Mouse (Mus musculus) common myeloid progenitor, adult 5-6 weeks (primary cell): ENCODE results near the gene Rsad2. TPM values are rescaled to one million over a fixed set of nuclear protein-coding genes. Genes with fewer than 3 reads are reported as not detected.
"Not testable (repeated sequence)": the region's sequence is repeated elsewhere in the genome, so short reads cannot be mapped to it uniquely, and the experiment has no call there.

Experiments
- ATAC-seq: replicated peaks from 2 replicates; pipeline ENCODE4 v1.8.0; 2016; ENCODE audit warnings: low read depth, mild to moderate bottlenecking, moderate TSS enrichment, inconsistent platforms; ENCODE audit not compliant: poor library complexity, severe bottlenecking
- total RNA-seq: library from RNA; stranded (forward); fragments of 200-1000, 187-1606 nt; gene quantifications from 2 replicates; pipeline ENCODE4 v1.2.3, GENCODE M21; 2017

Gene Rsad2
- total RNA-seq, 1 experiment from 2014 or later: 4.1 TPM

DNA sequence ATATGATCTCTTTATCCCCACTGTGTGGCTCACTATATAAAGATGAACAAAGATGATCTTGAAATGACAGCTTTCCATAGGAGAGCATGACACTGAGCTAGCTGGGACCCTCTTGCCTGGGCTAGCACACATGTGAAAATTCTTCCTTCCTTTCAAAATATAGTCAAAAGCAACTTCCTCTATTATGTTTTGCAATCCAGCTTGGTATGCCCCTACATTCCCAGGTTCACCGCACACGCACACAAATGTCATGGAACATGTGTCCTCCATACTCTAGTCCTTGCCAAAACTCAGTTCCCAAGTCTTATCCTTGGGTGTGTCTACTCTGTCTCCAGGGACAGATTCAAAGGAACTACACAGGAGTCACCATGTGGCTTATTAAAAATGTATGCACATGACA lies 6.8 kb downstream of the Rsad2 start:
- peak; percentile 40 for ATAC-seq

DNA sequence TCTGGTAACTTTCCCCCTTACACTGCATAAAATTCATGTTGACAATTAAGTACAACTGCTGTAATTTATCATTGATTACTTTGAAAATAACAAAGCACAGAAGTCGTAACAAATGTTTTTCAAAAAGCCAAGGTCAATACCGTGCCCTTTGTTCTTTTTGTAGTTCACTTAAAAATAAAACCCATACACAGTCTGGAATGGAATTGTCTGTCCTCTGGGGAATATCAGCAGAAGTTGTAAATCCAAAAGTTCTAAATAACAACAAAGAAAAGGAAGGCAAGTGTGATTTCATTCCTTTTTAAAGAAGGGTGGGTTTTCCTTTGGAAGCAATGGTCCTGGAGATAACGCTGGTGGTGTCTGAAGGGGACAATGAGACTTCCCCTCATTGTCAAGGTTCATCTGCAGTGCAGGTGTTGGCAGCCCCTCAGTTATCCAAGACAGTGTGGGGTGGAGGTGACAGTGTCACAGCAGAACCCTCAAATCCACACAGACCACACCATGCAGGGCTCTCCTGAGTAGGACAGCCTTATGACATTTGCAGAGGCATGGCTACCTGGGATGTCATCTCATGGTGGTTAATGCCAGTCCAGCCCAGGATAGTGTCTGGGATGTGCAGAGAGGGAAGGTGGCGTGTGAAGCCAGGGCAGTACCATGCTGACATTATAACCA lies 9.7 kb downstream of the Rsad2 start:
- ATAC-seq: no peak

DNA sequence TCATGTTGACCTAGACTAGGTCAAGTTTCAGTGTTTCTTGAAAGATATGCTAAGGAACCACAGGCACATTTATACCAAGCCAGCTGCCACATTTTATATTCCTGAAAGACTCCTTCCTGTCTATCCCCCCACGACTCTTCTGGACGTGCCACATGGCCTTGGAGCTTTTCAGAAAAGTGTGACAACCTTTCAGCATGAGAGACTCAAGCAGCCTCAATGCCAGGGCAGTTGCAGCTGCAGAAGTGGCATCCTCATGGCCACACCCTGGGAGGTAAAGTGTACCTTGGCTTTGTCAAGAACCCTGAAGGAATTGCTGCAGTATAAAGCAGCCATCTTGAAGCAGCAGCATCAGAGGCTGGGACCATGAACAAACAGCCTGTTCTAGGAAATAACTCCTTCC lies 11.7 kb downstream of the Rsad2 start:
- ATAC-seq: no peak

DNA sequence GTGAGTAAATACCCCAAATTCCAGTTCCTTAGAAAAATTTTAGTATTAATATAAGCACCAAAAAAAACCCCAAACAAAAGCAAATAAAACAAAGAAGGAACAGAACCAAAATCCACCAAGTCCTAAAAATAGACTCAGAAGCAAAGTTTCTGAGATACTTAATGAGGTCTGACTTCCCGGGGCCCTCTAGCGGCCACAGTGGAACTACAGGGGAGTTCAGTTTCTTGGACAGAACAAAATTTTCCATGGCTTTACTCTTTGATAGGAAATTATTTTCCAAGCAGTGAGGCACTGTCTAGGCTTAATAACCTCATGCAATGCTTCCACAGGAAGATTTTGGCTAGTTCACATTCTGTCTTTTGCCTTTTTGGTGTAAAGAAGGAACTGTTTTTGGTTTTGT lies 12.2 kb downstream of the Rsad2 start:
- peak; percentile 65 for ATAC-seq

DNA sequence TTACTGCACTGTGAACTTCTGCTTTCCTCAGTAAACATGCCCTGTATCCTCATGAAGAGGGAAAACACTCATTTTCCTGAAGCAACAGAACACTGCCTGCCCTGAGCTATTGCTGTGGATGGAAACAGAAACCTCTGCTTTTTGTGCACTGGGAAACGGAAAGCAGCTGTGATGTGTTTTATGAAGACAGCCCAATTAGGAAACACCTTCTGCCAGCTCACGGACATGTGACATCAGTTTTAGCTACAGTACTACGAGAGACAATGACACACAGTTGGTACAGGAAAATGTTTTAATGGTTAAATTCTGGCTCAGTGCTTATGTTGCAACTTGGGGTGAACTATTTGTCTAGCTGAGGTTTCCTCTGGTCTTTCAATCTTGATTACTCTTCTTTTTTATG lies 16.9 kb downstream of the Rsad2 start:
- peak; percentile 73 for ATAC-seq

DNA sequence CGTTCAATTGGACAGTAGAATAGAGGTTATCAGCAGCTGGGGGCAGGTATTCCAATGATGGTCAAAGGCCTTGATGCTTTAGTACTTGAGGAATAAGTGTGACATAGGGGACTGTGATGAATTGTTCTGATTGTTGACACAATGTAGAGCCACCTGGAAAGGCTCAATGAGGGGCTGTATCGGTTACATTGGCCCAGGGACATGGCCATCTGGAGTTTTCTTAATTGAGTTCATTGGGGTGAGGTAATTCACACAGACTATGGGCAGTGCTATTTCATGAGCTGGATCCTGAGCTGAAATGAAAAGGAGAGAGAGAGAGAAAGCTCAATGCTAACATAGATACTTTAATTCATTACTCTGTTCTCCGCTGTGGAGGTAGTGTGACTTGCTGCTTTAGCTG lies 18.3 kb downstream of the Rsad2 start:
- no peak for ATAC-seq

DNA sequence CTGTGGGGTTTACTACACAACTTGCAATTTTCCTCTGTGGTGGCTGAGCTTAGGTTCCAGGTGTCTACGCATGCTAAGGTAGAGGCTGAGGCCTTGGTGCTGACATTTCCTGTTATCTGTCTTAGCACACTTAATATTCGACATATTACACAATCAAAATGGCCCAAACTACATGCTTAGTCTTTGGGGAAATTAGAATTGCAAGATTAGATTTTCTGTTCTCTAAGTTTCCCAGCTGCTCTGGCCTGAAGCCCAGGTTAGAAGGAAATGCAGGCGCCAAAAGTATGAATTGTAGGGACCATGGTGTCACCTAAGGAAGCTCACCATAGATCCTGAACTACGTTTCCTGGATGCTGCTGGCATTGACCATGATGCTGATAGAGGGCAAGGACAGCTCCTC lies 19.9 kb downstream of the Rsad2 start:
- ATAC-seq: no peak

DNA sequence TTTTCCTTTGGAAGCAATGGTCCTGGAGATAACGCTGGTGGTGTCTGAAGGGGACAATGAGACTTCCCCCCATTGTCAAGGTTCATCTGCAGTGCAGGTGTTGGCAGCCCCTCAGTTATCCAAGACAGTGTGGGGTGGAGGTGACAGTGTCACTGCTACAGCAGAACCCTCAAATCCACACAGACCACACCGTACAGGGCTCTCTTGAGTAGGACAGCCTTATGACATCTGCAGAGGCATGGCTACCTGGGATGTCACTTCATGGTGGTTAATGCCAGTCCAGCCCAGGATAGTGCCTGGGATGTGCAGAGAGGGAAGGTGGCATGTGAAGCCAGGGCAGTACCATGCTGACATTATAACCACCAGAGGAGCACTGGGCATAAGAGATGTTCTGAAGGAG lies 27.5 kb downstream of the Rsad2 start:
- ATAC-seq: not testable (repeated sequence)

DNA sequence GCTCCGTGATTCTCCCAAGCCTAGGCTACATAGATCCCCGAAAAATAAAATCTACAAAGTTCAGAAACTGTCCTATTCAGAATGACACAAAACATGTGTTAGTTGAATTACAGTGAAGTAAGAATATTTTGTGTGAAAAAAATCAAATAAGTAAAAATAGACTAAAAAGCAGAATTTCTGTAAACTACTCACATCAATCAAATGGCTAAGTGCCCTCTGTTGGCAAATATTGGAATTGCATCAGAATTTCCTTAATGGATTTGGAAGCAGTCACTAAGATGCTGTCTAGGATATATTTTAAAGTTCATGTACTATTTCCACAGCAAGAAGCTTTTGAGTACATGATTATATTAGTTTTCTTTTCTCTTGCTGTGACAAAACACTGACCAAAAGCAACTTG lies 31.4 kb downstream of the Rsad2 start:
- ATAC-seq: 0 out of 2 replicates have a peak, but pooled peaks have one; percentile 66

DNA sequence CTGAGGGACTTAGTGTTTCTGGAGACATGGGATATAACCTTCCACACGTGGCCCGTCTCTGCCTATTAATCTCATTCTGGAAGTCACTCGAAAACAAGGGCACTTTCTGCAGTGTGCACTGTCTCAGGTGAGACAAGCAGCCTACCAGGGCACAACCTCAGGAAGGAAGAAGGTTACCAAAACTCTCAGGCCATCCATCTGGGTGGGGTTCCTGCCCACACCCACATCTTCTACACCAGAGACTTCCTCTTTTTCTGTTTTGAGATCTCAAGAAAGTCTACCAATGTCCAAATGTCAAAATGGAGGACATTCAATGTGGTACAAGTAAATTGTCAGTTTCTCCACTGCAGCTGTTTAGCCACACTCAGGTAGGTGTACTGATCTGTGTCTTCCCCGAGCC lies 37.9 kb downstream of the Rsad2 start:
- peak; percentile 77 for ATAC-seq

DNA sequence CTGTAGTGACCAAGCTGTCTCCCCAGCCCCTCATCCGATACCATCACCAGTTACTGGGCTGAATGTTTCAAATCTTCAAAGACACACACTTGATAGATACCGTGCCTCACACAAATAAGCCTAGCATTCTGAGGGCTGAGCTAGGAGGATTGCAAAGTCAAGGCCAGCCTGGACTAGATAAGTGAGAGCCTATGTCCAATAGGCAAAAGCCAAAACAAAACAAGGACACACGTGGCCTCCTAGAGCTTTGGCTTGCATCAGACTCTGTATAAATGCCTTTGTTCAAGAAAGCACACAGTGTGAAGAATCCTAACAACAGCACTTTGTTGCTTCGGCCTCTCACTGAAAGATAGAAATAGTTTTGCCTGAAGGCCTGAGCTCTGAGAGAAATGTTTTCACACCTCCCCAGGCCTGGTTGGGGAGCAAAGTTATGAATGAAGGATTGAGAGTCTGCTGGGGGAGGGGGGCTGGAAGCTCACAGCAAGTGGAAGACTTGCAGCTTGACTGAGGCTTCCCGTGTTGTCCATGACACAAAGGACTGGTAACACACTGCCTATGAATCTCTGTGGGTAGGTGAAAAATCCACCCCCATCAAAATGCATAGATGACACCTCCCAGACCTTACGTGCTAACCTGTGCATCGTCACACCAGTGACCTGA lies 39.5 kb downstream of the Rsad2 start:
- no peak for ATAC-seq

DNA sequence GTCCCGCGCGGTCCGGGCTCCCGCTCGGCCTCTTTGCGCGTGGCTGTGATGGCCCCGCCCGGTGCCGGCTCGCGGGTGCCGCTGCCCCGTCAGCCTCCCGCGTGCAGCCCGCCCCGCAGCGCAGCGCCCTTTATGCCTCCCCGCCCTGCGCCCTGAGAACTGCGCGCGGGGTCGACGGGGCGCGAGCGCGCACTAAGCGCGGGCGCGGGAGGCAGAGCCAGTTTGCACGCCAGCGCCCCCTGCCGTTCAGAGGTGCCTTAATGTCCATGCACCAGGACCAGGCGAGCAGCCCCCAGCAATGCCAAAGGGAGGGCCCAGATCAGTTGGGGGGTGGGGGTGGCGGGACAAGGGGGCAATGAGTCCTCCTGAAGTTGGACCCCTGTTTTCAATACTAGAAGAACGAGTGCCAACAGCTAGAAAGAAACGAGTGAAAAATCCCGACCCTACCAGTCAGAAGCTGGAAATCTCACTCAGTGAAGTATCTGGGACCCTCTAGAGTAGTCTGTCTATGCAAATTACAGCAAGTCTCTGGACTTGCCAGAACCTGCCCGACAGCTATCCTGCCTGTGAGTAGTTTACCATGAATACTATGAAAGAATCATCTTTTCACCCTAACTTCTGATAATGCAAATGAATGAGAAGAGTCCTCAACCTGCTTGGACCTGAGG lies 41.0 kb downstream of the Rsad2 start, which contains the start of gene Rnf144a:
TSS of gene Rnf144a (minus strand) at position 151 of the 668 bp plus-strand sequence.
- ATAC-seq: peak; percentile 72

DNA sequence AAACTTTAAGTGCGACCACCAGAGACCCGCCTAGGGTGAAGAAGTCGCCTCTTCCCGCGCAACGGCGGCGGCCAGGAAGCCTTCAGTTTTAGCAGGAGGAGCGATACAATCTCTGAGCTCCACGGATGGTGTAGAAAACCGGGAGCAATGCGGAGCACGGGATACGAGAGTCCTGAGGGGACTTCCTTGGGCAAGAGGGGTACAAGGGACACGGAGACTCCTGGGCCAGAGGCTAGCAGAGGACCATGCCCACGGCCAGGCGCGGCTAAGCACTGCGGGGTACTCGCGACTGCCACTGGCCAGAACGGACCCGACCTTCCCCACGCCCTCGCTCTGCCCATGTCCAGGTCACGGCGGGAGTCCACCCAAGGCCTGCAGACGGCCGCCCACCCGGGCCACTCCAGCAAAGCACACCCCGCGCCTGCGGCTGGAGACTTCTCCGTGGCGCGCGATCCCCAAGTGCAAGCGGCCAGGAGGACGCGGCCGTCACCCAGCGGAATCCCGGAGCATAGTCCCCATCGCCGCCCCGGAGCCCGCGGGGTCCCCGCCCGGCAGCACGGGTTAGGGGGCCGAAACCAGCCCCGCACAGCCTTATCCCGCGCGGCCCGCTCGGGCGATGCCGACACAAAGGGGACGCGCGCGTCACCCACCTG lies 41.7 kb downstream of the Rsad2 start:
- no peak; the same call in 1 of the 2 replicates for ATAC-seq

DNA sequence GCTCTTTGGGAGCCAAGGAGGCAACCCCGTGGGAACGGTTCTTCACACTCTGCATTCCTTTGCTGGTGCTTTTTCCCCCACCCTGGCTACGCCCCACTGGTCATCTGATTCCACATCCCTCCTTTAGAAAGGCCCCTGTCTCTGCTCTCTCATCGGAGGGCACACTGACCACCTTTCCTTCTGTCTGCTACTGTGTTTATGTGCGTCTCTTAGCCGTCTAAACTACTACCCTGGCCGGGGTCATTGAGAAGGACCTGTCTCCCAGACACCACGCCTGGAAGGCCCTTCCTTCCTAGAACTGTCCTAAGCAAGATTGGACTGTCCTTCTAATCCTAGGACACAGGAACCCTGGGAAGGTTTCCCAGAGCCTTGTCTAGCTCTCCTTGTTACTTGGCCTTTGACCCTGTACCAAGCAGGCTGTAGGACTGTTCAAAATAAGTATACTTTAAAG lies 42.3 kb downstream of the Rsad2 start:
- ATAC-seq: no peak

DNA sequence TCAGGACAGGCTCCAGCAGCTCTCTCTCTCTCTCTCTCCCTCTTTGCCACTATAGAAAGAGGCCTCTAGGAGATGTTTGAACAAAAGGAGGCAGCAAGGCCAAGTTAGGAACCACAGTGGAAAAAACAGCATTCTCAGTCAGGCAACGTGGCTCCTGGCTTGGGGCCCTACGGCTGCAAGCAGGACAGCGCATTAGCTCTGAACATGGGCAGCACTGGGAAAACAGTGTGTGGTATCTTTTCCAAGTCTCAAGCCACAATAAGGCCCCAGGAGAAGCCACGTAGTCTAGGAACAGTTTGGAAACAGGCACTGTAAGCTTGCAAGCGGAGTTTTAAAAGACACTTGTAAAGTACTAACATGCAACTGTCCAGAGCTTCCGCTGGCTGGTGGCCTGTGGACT lies 43.5 kb downstream of the Rsad2 start:
- ATAC-seq: no peak

DNA sequence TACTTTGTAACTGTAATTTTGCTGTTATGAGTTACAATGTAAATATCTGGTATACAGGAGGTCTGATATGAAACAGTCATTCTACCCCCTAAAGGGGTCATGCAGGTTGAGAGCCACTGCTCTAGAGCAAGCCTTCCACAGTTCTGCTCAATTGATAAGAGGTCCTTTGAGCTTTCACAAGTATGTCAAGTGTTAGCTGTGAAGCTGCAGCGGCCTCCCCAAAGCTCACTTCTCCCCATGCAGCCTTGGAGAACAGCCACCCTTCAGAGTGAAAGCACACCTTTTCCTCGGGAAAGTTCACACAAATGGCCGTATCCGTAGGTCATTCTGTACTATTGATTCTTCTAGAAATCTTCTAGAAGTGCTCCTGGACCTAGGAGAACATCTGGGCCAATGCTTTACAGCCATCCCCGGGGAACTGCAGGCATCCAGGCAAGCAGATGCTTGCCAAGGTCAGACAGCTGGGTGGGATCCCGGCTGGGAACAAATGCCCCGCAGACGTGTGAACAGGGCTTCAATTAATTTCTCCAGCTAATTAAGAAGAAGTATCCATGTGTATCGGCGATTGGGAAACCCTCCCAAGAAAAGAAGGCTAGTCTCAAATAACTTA lies 44.3 kb downstream of the Rsad2 start:
- no peak for ATAC-seq

DNA sequence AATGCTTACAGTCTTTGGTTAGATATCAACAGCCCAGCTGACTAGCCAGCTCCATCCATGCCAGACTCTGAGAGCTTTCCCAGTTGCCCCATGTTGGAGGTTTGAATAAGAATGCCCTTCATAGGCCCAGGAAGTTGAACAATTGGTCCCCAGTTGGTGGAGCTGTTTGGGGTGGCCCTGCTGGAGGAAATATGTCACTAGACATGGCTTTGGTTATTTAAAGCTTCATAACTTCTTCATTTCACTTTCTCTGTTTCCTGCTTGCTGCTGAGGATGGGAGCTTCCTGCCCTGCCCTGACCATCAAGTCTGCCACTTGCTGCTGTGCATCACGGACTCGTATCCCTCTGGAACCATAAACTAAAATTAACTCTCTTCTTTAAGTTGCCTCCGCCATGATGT lies 45.8 kb downstream of the Rsad2 start:
- ATAC-seq: peak; percentile 11

DNA sequence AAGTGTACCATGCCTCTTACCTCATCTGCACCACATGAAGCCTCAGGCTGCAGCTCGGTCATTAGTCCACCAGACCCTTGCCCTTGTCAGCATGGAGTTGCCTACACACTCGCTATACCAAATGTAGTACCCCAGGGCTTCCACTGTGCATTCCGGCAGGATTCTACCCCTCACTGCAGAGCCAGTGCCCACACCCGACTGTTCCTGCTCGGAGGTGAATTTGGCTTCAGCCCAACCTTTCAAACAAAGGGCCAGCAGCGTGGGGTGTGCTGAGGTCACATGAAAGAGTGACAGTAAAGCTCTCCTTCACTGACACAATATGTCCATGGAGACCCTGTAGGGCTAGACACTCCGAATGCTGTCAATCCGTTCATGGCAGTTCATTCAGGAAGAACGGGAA lies 47.5 kb downstream of the Rsad2 start:
- no peak for ATAC-seq

DNA sequence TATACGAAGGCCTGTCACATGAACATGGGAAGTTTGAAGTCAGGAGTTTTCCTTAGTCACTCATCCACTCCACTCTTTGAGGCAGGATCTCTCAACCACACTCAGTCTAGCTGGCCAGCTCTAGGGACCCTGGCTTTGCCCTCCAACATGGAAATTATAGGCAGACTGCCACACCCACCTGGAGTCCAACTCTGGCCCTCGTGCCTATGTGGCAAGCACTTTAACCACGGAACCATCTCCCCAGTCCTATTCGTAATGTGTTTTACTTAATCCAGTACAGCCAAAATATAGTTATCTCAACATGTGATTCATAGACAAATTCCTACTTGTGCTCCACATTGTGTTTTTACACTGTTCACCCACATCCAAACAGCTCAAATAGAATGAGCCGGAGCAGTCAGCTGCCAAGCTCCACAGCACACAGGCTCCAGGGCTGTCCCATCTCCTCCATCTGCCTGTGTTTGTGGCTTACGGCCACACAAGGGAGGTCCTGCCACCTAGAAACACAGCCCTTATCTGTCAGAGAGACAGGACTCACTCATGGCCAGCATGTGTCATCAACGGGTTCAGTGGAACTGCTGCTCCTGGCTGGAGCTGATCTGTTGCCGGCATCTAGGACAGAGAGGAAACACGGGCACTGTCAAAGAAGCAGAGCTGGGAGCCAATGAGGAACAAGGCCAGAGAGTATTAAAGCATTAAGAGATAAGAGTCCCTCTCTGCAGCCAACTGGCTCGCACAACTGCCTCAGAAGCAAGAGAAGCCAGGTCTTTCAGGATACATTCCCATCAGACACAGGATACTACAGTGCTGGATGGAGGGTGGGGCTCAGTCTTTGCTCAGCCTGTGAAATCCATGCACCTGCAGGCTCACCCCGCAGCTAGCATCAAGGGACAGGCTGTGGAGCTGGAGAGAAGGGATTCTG lies 51.2 kb downstream of the Rsad2 start:
- ATAC-seq: peak; percentile 33
